Mouse (Mus musculus): ENCODE measurements around the gene Cd24a.

The Cd24a gene

DNA sequence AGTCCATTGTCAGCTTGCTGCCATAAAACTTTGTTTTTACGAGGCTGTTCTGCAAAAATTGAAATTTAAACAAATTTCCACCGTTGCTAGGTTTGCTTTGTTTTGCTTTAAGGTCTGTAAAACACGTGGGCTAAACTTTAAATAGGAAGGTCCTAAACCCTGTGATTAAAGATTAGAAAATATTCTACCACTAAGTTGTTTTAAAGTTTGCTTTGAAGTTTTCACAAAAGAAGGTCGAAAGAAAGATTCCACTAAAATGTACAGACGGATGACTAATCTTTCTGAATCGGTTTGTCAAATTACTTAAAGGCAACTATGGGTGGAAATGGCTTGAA, at the start of gene Cd24a:
Gene Cd24a (plus strand): TSS at position 288 of the 335 bp plus-strand sequence.
- in situ Hi-C loops (cut with MboI, MseI), result loop anchor here (25.0 kb wide), 1 partner anchor 484 kb away; no protein-coding TSS in a partner anchor

DNA sequence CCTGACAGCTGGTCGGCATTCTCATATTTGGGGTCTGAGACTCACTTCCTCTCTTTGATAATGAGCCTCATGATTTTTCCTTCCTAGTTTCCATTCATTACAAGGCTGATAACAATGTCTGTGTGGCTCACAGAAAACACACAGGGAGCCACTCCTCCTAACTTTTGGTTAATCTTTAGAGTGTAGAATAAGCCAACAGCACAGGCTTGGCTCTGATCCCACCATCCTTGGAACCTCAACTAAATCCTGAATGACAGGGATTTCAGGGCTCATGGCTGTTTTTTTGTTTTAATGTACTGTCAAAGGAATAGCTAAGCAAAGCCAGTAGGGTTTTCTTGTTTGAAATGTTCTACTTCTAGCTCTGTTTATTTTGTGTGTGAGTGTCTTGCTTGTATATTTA, 43.7 kb upstream of the Cd24a start:
- in situ Hi-C loops (cut with MboI, MseI), result no loop called here

DNA sequence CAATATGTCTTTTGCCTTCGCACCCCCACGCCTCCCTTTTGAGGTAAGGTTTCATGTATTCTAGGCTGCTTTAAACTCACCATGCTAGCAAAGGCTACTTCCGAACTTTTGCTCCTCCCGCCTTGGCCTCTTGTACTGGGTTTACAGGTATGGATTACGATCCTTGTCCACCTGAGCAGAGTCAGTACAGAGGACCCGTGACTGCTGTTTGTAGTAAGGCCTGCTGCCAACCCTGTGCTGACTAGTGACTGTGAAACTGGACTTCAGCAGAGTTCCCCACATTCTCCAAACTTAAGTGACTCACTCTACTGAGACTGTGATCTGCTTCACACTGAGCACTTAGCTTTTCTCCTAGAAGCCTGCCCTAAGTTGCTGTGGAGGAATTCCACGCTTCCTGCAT, 40.4 kb upstream of the Cd24a start:
- in situ Hi-C loops (cut with MboI, MseI), result no loop called here

DNA sequence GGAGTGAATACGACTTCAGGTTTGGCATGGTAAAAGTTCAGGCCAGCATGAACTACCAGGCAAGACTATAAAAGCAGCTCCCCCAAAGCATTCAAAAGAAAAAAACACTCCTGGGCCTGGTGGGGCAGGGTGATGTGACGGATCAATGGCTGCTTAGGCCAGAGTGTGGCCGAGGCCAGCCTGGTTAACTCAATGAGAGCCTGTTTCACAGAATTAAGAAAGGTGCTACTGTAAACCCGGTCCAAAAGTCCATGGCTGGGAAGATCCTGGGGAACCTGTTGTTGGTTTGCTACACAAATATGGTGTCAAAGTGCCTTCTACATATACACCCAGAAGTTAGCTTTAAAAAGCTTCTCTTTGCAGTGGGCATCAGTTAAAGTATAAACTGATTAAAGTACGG, 39.3 kb upstream of the Cd24a start:
- in situ Hi-C loops (cut with MboI, MseI), result no loop called here

DNA sequence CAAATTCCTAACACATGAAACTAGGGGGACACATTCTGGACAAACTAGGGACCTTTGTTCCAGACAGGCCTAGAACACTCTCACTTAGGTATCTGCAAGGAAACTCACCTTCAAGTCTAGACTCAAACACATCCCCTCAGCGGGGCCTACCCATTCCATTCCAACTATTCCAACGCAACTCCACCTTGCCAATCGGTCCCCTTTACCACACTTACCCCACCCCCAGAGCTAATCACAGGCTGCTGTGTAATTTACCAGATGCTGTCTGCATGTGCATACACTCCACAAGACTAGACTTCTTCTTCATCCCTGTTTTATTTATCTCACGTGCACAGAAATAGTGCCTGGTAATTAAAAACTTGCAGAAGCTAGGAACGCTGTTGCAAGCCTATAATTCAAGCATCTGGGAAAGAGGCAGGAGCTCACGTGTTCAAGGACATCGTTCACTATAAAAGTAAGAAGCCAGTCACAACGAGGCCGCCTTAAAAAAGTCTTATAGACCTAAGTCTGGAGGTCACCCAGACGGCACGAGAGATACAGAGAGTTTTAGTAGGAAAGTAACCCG, 38.3 kb upstream of the Cd24a start:
- in situ Hi-C loops (cut with MboI, MseI), result no loop called here

DNA sequence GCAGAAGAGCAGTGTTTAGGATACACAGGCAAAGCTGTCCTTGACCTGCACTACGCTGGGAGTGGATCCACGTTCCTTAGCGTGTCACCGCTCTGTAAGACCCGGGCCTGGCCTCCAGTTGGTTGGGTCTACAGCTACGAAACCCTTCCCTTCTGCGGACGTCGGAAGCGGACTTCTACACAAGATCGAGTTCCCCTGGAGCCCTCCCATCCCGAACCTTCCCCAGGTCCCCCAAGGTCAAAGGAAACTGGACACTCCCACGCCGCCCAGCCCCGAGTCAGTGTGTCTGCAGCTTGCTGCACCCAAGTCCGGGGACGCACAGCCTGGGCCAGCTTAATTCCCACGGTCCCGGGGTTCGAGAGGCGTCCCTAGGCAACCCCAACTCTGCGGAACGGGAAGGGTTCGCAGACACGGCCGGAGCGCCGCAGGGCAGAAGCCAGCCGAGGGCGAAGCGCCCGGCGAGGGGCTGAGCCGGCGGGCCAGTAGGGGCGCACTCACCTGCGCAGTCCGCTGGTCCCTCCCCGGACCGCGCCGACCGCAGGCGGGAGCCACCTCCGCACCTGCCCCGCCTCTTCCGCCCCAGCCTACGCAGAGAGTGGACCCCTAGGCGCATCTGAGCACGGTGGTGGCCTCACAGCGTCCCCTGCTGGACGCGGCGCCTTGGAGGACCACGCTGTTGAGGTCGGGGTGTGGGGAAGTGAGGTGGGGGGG, 37.5 kb upstream of the Cd24a start, which contains the start of gene 1700021F05Rik:
Gene 1700021F05Rik (minus strand): TSS at position 553 of the 711 bp plus-strand sequence.
- in situ Hi-C loops (cut with MboI, MseI), result no loop called here

DNA sequence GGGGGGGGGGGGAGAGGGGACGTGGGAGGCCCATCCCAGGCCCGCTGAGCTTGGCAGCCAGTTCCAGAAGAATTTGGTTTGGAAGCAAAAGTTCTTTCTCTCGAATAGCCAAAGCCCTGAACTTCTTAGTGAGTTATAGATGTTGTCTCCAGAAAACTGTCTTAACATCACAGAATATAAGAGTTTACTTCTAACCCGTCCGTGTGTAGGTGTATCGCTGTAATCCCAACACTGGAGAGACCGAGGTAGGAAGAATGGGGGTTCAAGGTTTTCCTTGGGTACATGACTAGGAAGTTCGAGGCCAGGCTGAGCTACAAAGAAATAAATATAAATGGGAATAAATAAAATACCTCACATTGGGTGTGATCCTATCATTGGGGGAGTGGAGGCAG, 36.9 kb upstream of the Cd24a start:
- in situ Hi-C loops (cut with MboI, MseI), result no loop called here

DNA sequence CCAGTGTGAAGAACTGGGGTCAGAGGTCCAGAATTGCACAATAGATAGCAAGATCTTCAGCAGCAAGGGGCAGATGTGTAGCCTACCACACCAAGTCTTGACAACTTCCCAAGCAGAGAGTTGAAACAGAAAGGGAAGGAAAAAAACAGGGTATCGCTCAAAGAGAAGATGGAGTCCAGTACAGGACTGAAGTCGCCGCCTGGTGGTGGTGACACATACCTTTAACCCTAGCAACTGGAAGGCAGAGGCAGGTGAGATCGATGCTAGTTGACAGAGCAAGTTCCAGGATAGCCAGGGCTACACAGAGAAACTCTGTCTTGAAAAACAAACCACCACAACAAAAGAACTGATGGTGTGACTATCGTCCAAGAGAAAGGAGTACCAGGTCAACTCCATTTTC, 28.7 kb upstream of the Cd24a start:
- in situ Hi-C loops (cut with MboI, MseI), result no loop called here

DNA sequence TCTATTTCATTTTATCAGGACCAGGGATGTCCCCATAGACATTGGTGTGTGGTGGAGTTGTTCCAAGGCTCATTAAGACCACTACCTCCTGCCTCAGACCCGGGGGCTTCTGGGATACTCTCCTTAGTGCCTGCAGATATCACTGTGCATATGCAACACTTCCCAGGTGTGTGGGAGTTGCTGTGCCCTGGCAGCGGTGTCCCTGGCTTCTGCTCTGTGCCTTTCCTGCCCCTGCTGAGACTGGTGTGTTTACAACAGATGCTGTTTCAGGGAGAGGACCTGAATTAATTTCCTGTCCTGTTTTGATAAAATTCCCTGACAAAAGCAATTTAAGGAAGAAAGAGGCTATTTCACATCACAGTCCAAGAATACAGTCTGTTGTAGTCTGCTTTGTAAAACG, 27.2 kb upstream of the Cd24a start:
- in situ Hi-C loops (cut with MboI, MseI), result no loop called here

DNA sequence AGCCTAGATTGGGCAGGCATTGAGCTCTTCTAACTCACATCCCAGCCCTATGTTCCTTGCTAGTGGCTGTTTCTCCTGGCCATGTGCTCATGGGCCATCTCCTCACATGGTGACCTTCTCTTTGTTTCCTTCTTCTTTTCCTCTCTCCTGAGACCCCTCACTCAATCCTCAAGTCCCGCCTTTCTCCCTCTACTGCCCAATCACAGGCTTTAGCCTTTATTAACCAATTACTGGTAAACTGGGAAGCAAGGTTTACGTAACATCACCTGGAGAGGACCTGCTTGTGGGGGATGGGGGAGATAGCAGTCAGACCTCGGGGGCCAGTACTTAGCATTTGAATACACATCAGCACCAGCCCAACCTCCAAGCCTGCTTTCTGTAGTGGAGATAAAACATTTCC, 26.7 kb upstream of the Cd24a start:
- in situ Hi-C loops (cut with MboI, MseI), result no loop called here

DNA sequence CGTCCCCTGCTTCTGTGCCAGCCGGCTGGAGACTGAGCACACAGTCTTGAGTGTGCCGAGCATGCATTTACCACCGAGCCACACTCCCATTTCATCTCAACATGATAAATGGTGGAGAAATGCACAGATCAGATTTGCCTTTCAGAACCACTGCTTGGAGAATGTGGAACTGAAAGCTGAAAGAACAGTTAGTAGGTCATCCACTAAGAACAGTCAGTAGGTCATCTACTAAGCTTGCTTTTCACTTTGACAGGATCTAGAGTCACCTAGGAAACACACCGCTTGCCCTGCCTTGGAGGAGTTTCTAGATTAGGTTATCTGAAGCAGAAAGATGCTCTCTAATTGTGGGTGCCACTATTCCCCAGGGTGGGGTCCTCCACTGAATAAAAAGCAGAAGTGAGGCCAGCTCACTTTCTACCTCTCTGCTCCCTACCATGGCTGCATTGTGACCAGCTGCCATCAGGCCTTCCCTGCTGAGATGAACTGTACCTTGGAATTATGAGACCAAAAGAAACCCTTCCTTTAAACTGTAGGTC, 20.4 kb upstream of the Cd24a start:
- in situ Hi-C loops (cut with MboI, MseI), result no loop called here

DNA sequence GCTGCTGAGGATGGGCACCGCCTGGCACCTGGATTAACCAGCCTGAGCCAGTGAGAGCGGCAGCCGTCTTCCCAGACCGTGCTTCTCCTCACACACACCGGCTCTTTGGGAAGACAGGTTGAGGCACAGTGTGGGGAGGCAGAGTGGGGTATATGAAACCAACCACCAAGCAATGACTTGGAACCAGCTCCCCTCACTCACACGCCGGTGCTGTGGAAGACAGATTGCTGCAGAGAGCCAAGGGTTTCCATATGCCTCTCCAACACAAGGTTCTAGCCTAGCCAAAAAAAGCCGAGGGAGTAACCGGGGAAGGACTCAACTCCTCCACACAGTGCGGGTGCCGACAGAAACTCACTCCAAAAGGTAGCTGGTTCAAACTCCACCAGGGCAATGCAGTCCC, 18.8 kb upstream of the Cd24a start:
- in situ Hi-C loops (cut with MboI, MseI), result no loop called here

DNA sequence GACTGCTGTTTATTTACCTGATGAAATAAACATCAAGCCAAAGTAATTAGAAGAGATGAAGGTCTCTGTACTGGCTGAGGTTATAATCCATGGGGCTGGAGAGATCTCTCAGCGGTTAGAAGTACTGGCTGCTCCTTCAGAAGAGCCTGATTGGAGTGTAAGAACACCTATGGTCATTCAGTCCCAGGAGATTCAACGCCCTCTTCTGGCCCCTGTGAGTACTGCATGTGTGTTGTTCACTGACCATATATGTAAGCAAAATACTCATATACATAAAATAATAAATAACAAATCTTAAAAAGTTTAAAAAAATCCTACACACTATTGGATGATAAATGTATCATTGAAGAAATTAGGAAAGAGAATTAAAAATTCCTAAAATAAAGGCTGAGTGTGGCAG, 17.3 kb upstream of the Cd24a start:
- in situ Hi-C loops (cut with MboI, MseI), result no loop called here

DNA sequence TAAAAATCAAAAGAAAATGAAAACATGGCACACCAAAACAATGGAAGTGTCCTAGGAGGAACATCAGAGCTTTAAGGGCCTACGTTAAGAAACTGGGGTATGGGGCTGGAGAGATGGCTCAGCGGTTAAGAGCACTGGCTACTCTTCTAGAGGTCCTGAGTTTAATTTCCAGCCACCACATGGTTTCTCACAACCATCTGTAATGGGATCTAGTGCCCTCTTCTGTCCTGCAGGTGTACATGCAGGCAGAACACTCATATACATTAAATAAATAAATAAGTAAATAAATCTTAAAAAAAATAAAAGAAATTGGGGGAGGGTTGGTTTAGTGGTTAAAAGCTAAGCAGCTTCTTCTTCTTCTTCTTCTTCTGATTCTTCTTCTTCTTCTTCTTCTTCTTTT, 16.8 kb upstream of the Cd24a start:
- in situ Hi-C loops (cut with MboI, MseI), result no loop called here

DNA sequence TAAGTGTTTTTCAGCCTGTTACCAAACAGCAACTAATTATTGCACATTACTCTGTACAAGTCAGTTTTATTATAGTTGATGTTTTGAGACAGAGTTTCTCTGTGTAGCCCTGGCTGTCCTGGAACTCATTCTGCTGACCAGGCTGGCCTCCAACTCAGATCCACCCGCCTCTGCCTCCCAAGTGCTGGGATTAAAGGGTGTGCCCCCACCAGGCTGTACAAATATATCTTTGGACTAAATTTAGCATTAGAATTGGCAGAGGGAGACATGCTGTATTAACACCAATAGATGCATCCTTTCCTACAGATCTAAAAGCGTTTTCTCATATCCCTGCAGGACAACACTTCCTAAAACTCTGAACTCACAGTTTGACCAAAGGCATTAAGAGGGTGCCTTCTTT, 3.7 kb upstream of the Cd24a start:
- in situ Hi-C loops (cut with MboI, MseI), result loop anchor here (5.0 kb wide), 1 partner anchor 343 kb away; no protein-coding TSS in a partner anchor

DNA sequence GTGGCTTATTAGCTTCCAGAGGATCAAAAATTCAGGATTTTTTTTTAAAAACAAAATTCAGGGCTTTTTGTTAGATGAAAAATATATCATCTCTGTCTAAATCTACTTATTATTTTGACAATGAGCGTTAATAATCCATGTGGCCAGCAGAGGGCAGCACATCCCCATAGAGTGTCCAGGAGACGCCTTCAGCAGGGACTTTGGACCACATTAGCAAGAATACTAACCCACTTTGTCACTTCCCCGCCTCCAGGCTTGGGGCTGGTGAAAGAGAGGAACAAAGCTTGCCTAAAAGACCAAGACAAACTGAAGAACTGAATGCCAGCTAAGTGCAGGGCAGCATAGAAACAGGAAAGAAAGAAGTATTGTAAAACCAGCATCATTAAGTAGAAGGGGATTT, 3.1 kb upstream of the Cd24a start:
- in situ Hi-C loops (cut with MboI, MseI), result loop anchor here (5.0 to 25.0 kb wide), 2 partner anchors 342 to 487 kb away; no protein-coding TSS in a partner anchor

DNA sequence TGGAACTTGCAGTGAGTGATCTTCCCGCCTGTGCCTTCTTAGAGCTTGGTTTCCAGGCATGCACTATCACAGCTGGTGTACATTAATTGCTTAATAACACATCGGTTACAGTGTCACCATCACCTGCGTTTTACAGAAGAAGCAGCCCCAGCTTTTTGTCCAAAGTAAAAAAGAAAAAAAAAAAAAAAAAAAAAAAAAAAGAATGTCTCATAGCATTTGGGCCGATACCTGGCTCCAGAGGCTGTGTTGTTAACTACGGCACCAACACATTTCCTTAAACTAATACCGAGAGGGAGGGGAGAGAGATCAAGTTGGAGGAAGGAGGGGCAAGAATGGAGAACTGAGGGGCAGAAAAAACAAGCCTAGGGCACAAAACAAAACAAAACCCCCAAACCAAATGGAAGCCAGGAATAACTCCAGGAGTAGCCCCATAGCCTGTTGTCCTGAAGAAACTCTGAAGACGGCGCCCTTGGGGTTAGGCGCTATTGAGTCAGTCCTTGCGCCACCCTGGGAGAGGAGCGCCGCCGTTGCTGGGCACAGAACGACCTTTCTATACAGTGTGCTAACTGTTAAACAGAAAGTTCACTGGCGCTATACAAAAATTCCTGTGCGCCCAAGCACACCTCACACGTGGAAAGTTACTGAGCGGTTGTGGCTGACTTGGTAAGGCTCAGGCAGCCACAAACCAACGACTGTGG, 636 bp upstream of the Cd24a start:
- in situ Hi-C loops (cut with MboI, MseI), result loop anchor here (25.0 kb wide), 1 partner anchor 485 kb away; no protein-coding TSS in a partner anchor

DNA sequence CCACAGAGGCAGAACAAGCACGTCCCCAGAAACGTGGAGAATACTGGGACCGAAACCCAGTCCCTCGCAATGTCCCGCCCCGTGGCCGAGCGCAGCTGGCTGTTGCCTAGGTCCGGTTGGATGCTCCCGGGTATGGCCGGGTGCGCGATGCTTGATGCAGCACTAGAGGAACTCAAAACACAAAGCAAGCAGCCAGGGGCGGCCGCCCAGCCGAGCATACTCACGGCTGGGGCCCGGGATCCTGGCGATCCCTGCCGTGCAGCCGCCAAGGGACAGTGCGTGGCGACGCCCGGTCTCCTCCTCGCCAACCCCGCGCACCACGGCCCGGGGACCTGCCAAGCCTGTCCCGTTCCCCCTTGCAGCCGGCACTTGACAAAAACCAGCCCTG, 276 bp downstream of the Cd24a start:
- in situ Hi-C loops (cut with MboI, MseI), result loop anchor here (25.0 kb wide), 1 partner anchor 484 kb away; no protein-coding TSS in a partner anchor

DNA sequence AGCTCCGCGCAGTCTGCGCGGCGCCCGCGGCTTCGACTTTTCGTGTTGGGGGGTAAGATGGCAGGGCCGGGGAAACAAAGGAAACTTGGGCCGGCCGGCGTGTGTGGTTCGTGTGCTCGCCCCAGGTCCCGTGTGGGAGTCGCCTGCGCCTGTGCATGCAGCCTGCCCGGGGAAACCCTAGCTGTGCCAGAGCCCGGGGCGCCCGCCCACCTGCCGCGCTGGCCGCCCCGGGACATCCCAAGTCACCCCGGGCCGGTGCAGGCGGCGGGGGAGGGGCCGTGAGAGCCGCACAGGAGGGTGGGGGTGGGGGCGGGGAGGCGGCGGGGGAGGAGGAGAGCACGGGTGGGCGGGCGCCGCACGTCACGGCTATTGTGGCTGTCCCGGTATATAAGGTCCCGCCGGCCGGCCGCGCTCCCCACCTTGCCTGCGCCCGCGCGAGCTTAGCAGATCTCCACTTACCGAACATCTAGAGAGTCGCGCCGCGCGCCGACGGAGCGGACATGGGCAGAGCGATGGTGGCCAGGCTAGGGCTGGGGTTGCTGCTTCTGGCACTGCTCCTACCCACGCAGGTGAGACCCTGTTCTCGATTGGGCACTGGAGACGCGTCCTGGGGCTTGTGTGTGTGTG, 783 bp downstream of the Cd24a start:
- in situ Hi-C loops (cut with MboI, MseI), result loop anchor here (25.0 kb wide), 1 partner anchor 483 kb away; no protein-coding TSS in a partner anchor

DNA sequence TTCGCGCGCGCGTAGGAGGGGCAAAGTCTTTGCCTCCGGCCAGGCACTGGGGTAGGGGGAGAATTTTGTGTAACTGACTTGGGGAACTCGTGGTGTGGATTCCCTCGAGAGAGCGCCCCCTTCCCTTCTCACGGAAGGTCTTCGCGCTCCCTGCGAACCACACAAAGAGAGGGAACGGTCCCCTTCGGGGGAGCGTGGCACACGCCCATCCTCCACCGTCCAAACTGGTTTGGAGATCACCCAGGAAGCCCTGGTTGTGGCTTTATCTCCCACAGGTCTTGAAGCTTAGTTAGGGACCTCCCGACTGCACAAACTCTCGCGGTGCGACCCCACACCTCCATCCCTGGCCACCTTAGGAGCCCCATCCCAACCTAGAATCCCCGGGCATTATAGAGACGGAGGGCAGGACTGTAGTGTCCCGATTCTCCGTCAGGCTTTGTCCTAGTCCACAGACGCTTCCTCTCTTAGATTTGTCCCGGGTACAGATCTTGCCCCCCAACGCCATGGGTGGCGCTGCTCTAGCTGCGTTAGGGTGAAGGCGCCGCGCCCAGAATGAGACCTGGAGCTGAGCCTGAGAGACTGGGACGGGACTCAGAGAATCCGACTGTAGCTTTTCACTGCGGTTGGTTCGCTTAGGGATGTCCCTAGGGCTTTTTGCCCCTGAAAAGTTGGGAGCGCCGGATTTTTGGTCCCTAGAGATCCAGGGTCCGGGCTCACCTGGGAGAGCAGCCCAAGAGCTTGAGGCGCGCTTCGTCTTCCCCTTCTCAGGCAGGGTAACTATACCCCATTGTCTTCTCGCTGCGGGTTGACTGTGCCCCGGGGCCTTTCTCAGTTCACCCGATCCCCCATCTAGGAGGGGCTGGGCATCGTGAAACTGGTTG, 1.5 kb downstream of the Cd24a start:
- in situ Hi-C loops (cut with MboI, MseI), result loop anchor here (25.0 kb wide), 1 partner anchor 483 kb away; no protein-coding TSS in a partner anchor

DNA sequence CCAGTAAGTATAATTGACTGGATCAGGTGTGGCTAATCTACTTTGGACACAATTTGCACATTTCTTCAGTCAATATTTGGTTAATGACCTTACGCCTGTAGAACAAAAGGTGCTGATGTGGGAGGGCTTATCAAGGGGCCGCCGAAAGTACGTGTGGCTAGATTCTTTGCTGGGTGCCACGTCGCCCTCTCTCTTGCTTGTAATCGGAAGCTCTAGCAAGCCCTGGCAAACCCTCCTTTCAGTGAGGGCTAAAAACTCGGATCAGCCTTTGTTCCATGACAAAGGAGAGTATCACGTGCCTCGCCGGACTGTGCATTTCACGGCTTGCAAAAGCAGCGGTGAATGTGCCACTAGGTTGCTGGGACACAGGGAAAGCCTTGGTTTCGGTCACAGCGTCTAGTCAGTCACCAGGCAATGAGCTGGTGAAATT, 2.6 kb downstream of the Cd24a start:
- in situ Hi-C loops (cut with MboI, MseI), result loop anchor here (25.0 kb wide), 1 partner anchor 482 kb away; no protein-coding TSS in a partner anchor
